Mouse (Mus musculus): ENCODE results near the gene Cpeb3.

- TF ChIP-seq CTCF (IDR thresholded peaks at IDR 0.05; ENCODE audit: control insufficient read depth, insufficient read depth, insufficient read length): no peak
- TF ChIP-seq MYOD1 (IDR thresholded peaks at IDR 0.05; ENCODE audit: control insufficient read depth, insufficient read length, low read depth): no peak
- no peak for TF ChIP-seq CEBPB (IDR thresholded peaks at IDR 0.05; ENCODE audit: low read depth)
- TF ChIP-seq USF1 (IDR thresholded peaks at IDR 0.05; ENCODE audit: low read depth): no peak
- TF ChIP-seq MYOG (IDR thresholded peaks at IDR 0.05; ENCODE audit: control insufficient read depth, extremely low read depth, insufficient read length): no peak
- no peak for TF ChIP-seq FOSL1 (IDR thresholded peaks at IDR 0.05; ENCODE audit: insufficient read depth, low read length, poor library complexity, severe bottlenecking)
- no peak for TF ChIP-seq MAX (IDR thresholded peaks at IDR 0.05)
Measured at GRCm38 (mm10) chr19:37031446-37031845, 177.0 kb downstream of the Cpeb3 start.
